Mouse (Mus musculus) neural tube, embryonic 13.5 days (tissue): ENCODE measurements around the gene Sgms1. TPM values are rescaled to one million over a fixed set of nuclear protein-coding genes. Genes with fewer than 3 reads are reported as not detected.

Experiments
- ATAC-seq: fragments of 200-750 bp; cut with Nextera tagmentation; 2 replicates; pipeline ENCODE4 v1.8.0; 2017; ENCODE audit warnings: low read depth, mild to moderate bottlenecking, moderate TSS enrichment, moderate library complexity
- H3K27ac ChIP-seq: fragments of 300-500 bp; sonication (generic); replicated peaks from 2 replicates; pipeline ENCODE4 v1.5.1; 2015; ENCODE audit warnings: moderate library complexity, mild to moderate bottlenecking, inconsistent platforms
- H3K27me3 ChIP-seq: fragments of 300-500 bp; sonication (generic); 2 replicates; pipeline ENCODE4 v1.6.1; 2015; ENCODE audit warnings: mild to moderate bottlenecking, inconsistent platforms
- H3K36me3 ChIP-seq: fragments of 300-500 bp; sonication (generic); 2 replicates; pipeline ENCODE4 v1.6.1; 2015; ENCODE audit warnings: mild to moderate bottlenecking, inconsistent platforms
- H3K4me1 ChIP-seq: fragments of 300-500 bp; sonication (generic); replicated peaks from 2 replicates; pipeline ENCODE4 v1.6.1; 2015; ENCODE audit warnings: inconsistent platforms
- H3K4me2 ChIP-seq: fragments of 300-500 bp; sonication (generic); 2 replicates; pipeline ENCODE4 v1.6.1; 2015; ENCODE audit warnings: inconsistent platforms, mild to moderate bottlenecking, moderate library complexity
- H3K4me3 ChIP-seq: fragments of 300-500 bp; sonication (generic); 2 replicates; pipeline ENCODE4 v1.5.1; 2015; ENCODE audit warnings: mild to moderate bottlenecking, inconsistent platforms
- H3K9ac ChIP-seq: fragments of 300-500 bp; sonication (generic); 2 replicates; pipeline ENCODE4 v1.6.1; 2015; ENCODE audit warnings: moderate library complexity, mild to moderate bottlenecking, inconsistent platforms
- H3K9me3 ChIP-seq: fragments of 300-500 bp; sonication (generic); 2 replicates; pipeline ENCODE4 v1.6.1; 2016; ENCODE audit warnings: inconsistent platforms
- WGBS: fragments of 180-500 bp; shearing (Covaris S2); methylation state at CpG from one replicate; pipeline ENCODE4 v1.1.7; 2015; 5-methylcytosine and 5-hydroxymethylcytosine counted together
- polyA plus RNA-seq: library from polyadenylated mRNA; unstranded; fragments of >200 nt; fragmentation: Nextera tagmentation; extraction: Ambion mirVana; gene quantifications from 2 replicates; pipeline ENCODE4 v1.2.1, GENCODE M21; 2015

Gene Sgms1
- polyA plus RNA-seq, 1 experiment from 2014 or later, result 18.7 TPM

- 89% methylated on average over 8 of the region's 8 CpGs for WGBS
- H3K4me2 ChIP-seq, result no peak overlapping the region
- no peak overlapping the region for H3K9ac ChIP-seq
- no peaks in the 10 kb centered on the region for H3K27me3 ChIP-seq
- H3K4me1 ChIP-seq, result no peaks in the 10 kb centered on the region
- no peak for ATAC-seq
- H3K27ac ChIP-seq, result 0 out of 2 replicates have a peak overlapping the region, but pooled peaks have one; percentile 1
- no peak overlapping the region for H3K4me3 ChIP-seq
- H3K9me3 ChIP-seq, result no peaks in the 10 kb centered on the region
- H3K36me3 ChIP-seq, result no peaks in the 10 kb centered on the region
Observed at GRCm38 (mm10) chr19:32186594-32187092, 202.9 kb downstream of the Sgms1 start.

- Histone ChIP-seq H3K9ac (no peak overlapping the region), H3K4me2 (no peak overlapping the region), H3K9me3 (no peaks in the 10 kb centered on the region), H3K36me3 (no peaks in the 10 kb centered on the region), H3K27ac (no peak overlapping the region), H3K4me3 (no peak overlapping the region), H3K4me1 (no peaks in the 10 kb centered on the region), H3K27me3 (no peaks in the 10 kb centered on the region)
- no peak for ATAC-seq
- WGBS, result 92% methylated on average over 4 of the region's 4 CpGs
Observed at GRCm38 (mm10) chr19:32183005-32183404, 206.5 kb downstream of the Sgms1 start.

GRCm38 (mm10) chr19:32182471-32182870 lies 207.0 kb downstream of the Sgms1 start:
- H3K27me3 ChIP-seq, result no peaks in the 10 kb centered on the region
- H3K9me3 ChIP-seq, result no peaks in the 10 kb centered on the region
- H3K4me3 ChIP-seq, result no peak overlapping the region
- no peaks in the 10 kb centered on the region for H3K36me3 ChIP-seq
- no peak overlapping the region for H3K9ac ChIP-seq
- H3K4me2 ChIP-seq, result no peak overlapping the region
- WGBS, result 87% methylated on average over 5 of the region's 5 CpGs
- H3K27ac ChIP-seq, result 0 out of 2 replicates have a peak overlapping the region, but pooled peaks have one; percentile 23
- no peak for ATAC-seq
- no peaks in the 10 kb centered on the region for H3K4me1 ChIP-seq

- Histone ChIP-seq H3K4me3 (no peak overlapping the region), H3K27me3 (no peaks in the 10 kb centered on the region), H3K9ac (no peak overlapping the region), H3K4me2 (no peak overlapping the region), H3K36me3 (no peaks in the 10 kb centered on the region), H3K27ac (0 out of 2 replicates have a peak overlapping the region, but pooled peaks have one; percentile 3), H3K9me3 (no peaks in the 10 kb centered on the region), H3K4me1 (no peaks in the 10 kb centered on the region)
- ATAC-seq, result no peak
- 89% methylated on average over 12 of the region's 12 CpGs for WGBS
Observed at GRCm38 (mm10) chr19:32181721-32182394, 207.7 kb downstream of the Sgms1 start.

- H3K36me3 ChIP-seq, result no peaks in the 10 kb centered on the region
- H3K9me3 ChIP-seq, result no peaks in the 10 kb centered on the region
- H3K27ac ChIP-seq, result 0 out of 2 replicates have a peak overlapping the region, but pooled peaks have one; percentile 3
- no peak for ATAC-seq
- H3K4me1 ChIP-seq, result no peaks in the 10 kb centered on the region
- no peaks in the 10 kb centered on the region for H3K27me3 ChIP-seq
- no peak overlapping the region for H3K4me3 ChIP-seq
- 81% methylated on average over 14 of the region's 14 CpGs for WGBS
- H3K4me2 ChIP-seq, result no peak overlapping the region
- no peak overlapping the region for H3K9ac ChIP-seq
Observed at GRCm38 (mm10) chr19:32180756-32181674, 208.5 kb downstream of the Sgms1 start.

- H3K27ac ChIP-seq, result no peak overlapping the region
- H3K4me3 ChIP-seq, result no peak overlapping the region
- no peaks in the 10 kb centered on the region for H3K4me1 ChIP-seq
- H3K36me3 ChIP-seq, result no peaks in the 10 kb centered on the region
- no peak overlapping the region for H3K9ac ChIP-seq
- WGBS, result 67% methylated on average over 5 of the region's 5 CpGs
- H3K9me3 ChIP-seq, result no peaks in the 10 kb centered on the region
- no peak for ATAC-seq
- H3K27me3 ChIP-seq, result no peaks in the 10 kb centered on the region
- no peak overlapping the region for H3K4me2 ChIP-seq
Observed at GRCm38 (mm10) chr19:32179978-32180413, 209.5 kb downstream of the Sgms1 start.

GRCm38 (mm10) chr19:32179514-32179913 lies 210.0 kb downstream of the Sgms1 start:
- Histone ChIP-seq H3K27me3 (no peaks in the 10 kb centered on the region), H3K9me3 (no peaks in the 10 kb centered on the region), H3K9ac (no peak overlapping the region), H3K27ac (no peak overlapping the region), H3K36me3 (no peaks in the 10 kb centered on the region), H3K4me3 (no peak overlapping the region), H3K4me2 (no peak overlapping the region), H3K4me1 (no peaks in the 10 kb centered on the region)
- WGBS, result 75% methylated on average over 4 of the region's 4 CpGs
- ATAC-seq, result no peak

GRCm38 (mm10) chr19:32178161-32178560 lies 211.4 kb downstream of the Sgms1 start:
- Histone ChIP-seq H3K9ac (no peak overlapping the region), H3K36me3 (no peaks in the 10 kb centered on the region), H3K9me3 (no peaks in the 10 kb centered on the region), H3K4me2 (no peak overlapping the region), H3K4me1 (no peaks in the 10 kb centered on the region), H3K4me3 (no peak overlapping the region), H3K27ac (no peak overlapping the region), H3K27me3 (no peaks in the 10 kb centered on the region)
- no peak for ATAC-seq
- 95% methylated on average over 2 of the region's 2 CpGs for WGBS

- H3K4me3 ChIP-seq, result no peak overlapping the region
- no peaks in the 10 kb centered on the region for H3K4me1 ChIP-seq
- H3K27me3 ChIP-seq, result no peaks in the 10 kb centered on the region
- no peak for ATAC-seq
- H3K4me2 ChIP-seq, result no peak overlapping the region
- H3K9me3 ChIP-seq, result no peaks in the 10 kb centered on the region
- H3K27ac ChIP-seq, result no peak overlapping the region
- 88% methylated on average over 9 of the region's 9 CpGs for WGBS
- H3K9ac ChIP-seq, result no peak overlapping the region
- H3K36me3 ChIP-seq, result no peaks in the 10 kb centered on the region
Observed at GRCm38 (mm10) chr19:32176458-32176857, 213.1 kb downstream of the Sgms1 start.

GRCm38 (mm10) chr19:32175991-32176390 lies 213.5 kb downstream of the Sgms1 start:
- no peak for ATAC-seq
- H3K27ac ChIP-seq, result no peak overlapping the region
- no peaks in the 10 kb centered on the region for H3K27me3 ChIP-seq
- no peak overlapping the region for H3K4me3 ChIP-seq
- no peak overlapping the region for H3K9ac ChIP-seq
- no peaks in the 10 kb centered on the region for H3K36me3 ChIP-seq
- WGBS, result 92% methylated on average over 4 of the region's 4 CpGs
- no peak overlapping the region for H3K4me2 ChIP-seq
- H3K4me1 ChIP-seq, result no peaks in the 10 kb centered on the region
- no peaks in the 10 kb centered on the region for H3K9me3 ChIP-seq

- no peaks in the 10 kb centered on the region for H3K4me1 ChIP-seq
- ATAC-seq, result no peak
- H3K4me3 ChIP-seq, result no peak overlapping the region
- H3K9me3 ChIP-seq, result no peaks in the 10 kb centered on the region
- no peak overlapping the region for H3K27ac ChIP-seq
- 96% methylated on average over 7 of the region's 7 CpGs for WGBS
- H3K27me3 ChIP-seq, result no peaks in the 10 kb centered on the region
- no peak overlapping the region for H3K4me2 ChIP-seq
- no peak overlapping the region for H3K9ac ChIP-seq
- H3K36me3 ChIP-seq, result no peaks in the 10 kb centered on the region
Observed at GRCm38 (mm10) chr19:32175013-32175412, 214.5 kb downstream of the Sgms1 start.

- WGBS, result 89% methylated on average over 5 of the region's 5 CpGs
- H3K27ac ChIP-seq, result no peak overlapping the region
- no peaks in the 10 kb centered on the region for H3K36me3 ChIP-seq
- no peaks in the 10 kb centered on the region for H3K27me3 ChIP-seq
- H3K9me3 ChIP-seq, result no peaks in the 10 kb centered on the region
- H3K4me3 ChIP-seq, result no peak overlapping the region
- no peak overlapping the region for H3K4me2 ChIP-seq
- ATAC-seq, result no peak
- H3K4me1 ChIP-seq, result no peaks in the 10 kb centered on the region
- no peak overlapping the region for H3K9ac ChIP-seq
Observed at GRCm38 (mm10) chr19:32174561-32174960, 215.0 kb downstream of the Sgms1 start.
